Mouse (Mus musculus) hindbrain, embryonic 16.5 days (tissue): ENCODE results near the gene Wwc1. TPM values are rescaled to one million over a fixed set of nuclear protein-coding genes. Genes with fewer than 3 reads are reported as not detected.

Experiments used
- ATAC-seq: fragments of 200-750 bp; cut with Nextera tagmentation; 2 replicates; pipeline ENCODE4 v1.8.0; 2017; ENCODE audit warnings: moderate TSS enrichment, moderate library complexity
- H3K27ac ChIP-seq: fragments of 300-500 bp; sonication (generic); 2 replicates; pipeline ENCODE4 v1.5.1; 2014; ENCODE audit warnings: low read depth, mild to moderate bottlenecking, control low read depth, low read length, moderate library complexity
- H3K27me3 ChIP-seq: fragments of 300-500 bp; sonication (generic); replicated peaks from 2 replicates; pipeline ENCODE4 v1.6.1; 2014; ENCODE audit warnings: low read length; ENCODE audit not compliant: control insufficient read depth, insufficient read depth
- H3K36me3 ChIP-seq: fragments of 300-500 bp; sonication (generic); 2 replicates; pipeline ENCODE4 v1.6.1; 2014; ENCODE audit warnings: mild to moderate bottlenecking, low read length, moderate library complexity, mixed read lengths; ENCODE audit not compliant: control insufficient read depth, insufficient read depth
- H3K4me1 ChIP-seq: fragments of 300-500 bp; sonication (generic); 2 replicates; pipeline ENCODE4 v1.6.1; 2014; ENCODE audit warnings: low read depth, low read length; ENCODE audit not compliant: control insufficient read depth, insufficient read depth
- H3K4me2 ChIP-seq: fragments of 300-500 bp; sonication (generic); 2 replicates; pipeline ENCODE4 v1.6.1; 2014; ENCODE audit warnings: mild to moderate bottlenecking, low read length, control low read depth, moderate library complexity
- H3K4me3 ChIP-seq: fragments of 300-500 bp; sonication (generic); 2 replicates; pipeline ENCODE4 v1.5.1; 2014; ENCODE audit warnings: mild to moderate bottlenecking, low read length, control low read depth, moderate library complexity
- H3K9ac ChIP-seq: fragments of 300-500 bp; sonication (generic); 2 replicates; pipeline ENCODE4 v1.6.1; 2014; ENCODE audit warnings: low read depth, mild to moderate bottlenecking, control low read depth, low read length, moderate library complexity
- H3K9me3 ChIP-seq: fragments of 300-500 bp; sonication (generic); 2 replicates; pipeline ENCODE4 v1.6.1; 2014; ENCODE audit warnings: mild to moderate bottlenecking, low read length, moderate library complexity; ENCODE audit not compliant: control insufficient read depth
- WGBS: fragments of 180-500 bp; shearing (Covaris S2); extraction: QIAGEN DNeasy Blood & Tissue Kit; methylation state at CpG from one replicate; pipeline ENCODE4 v1.1.7; 2014; 5-methylcytosine and 5-hydroxymethylcytosine counted together
- polyA plus RNA-seq: library from polyadenylated mRNA; unstranded; fragments of >200 nt; fragmentation: Nextera tagmentation; extraction: Ambion mirVana; gene quantifications from 2 replicates; pipeline ENCODE4 v1.2.1, GENCODE M21; 2015

Wwc1 gene
- polyA plus RNA-seq, 1 experiment from 2014 or later, result 7.8 TPM

GRCm38 (mm10) chr11:35882777-35883176 is 97.5 kb downstream of the Wwc1 start:
- Histone ChIP-seq H3K27ac (no peak overlapping the region), H3K9ac (no peak overlapping the region), H3K9me3 (no peaks in the 10 kb centered on the region), H3K4me2 (no peak overlapping the region), H3K4me3 (no peak overlapping the region), H3K4me1 (peaks cover 4% of the 10 kb centered on the region; the same call in 1 of the 2 replicates), H3K36me3 (peaks cover 5% of the 10 kb centered on the region), H3K27me3 (no peaks in the 10 kb centered on the region)
- ATAC-seq, result no peak
- WGBS, result 96% methylated on average over 6 of the region's 6 CpGs

GRCm38 (mm10) chr11:35878559-35878897 is 101.8 kb downstream of the Wwc1 start:
- Histone ChIP-seq H3K27me3 (no peaks in the 10 kb centered on the region), H3K4me1 (peaks cover 14% of the 10 kb centered on the region), H3K4me3 (no peak overlapping the region), H3K4me2 (no peak overlapping the region), H3K27ac (peak overlapping the region; percentile 61), H3K9me3 (no peaks in the 10 kb centered on the region), H3K36me3 (peaks cover 5% of the 10 kb centered on the region), H3K9ac (no peak overlapping the region; the same call in 1 of the 2 replicates)
- ATAC-seq, result no peak
- WGBS, result 31% methylated on average over 4 of the region's 4 CpGs

GRCm38 (mm10) chr11:35877651-35878558 is 102.4 kb downstream of the Wwc1 start:
- Histone ChIP-seq H3K4me3 (no peak overlapping the region), H3K27me3 (no peaks in the 10 kb centered on the region), H3K36me3 (peaks cover 4% of the 10 kb centered on the region), H3K27ac (peak overlapping the region; percentile 73), H3K9me3 (no peaks in the 10 kb centered on the region), H3K4me1 (peaks cover 16% of the 10 kb centered on the region), H3K9ac (no peak overlapping the region; the same call in 1 of the 2 replicates), H3K4me2 (no peak overlapping the region)
- ATAC-seq, result peak; percentile 81
- 34% methylated on average over 14 of the region's 14 CpGs for WGBS

- 24% methylated on average over 21 of the region's 21 CpGs for WGBS
- Histone ChIP-seq H3K36me3 (0 out of 2 replicates have a peak, but pooled peaks cover 2% of the 10 kb centered on the region), H3K27ac (peak overlapping the region; percentile 61; the same call in 1 of the 2 replicates), H3K27me3 (no peaks in the 10 kb centered on the region), H3K4me2 (peak overlapping the region; percentile 50), H3K9me3 (no peaks in the 10 kb centered on the region), H3K9ac (peak overlapping the region; percentile 41), H3K4me1 (peaks cover 12% of the 10 kb centered on the region), H3K4me3 (peak overlapping the region; percentile 5; the same call in 1 of the 2 replicates)
- peak; percentile 57 for ATAC-seq
Measured at GRCm38 (mm10) chr11:35873624-35874244, 106.6 kb downstream of the Wwc1 start.

- no peak overlapping the region for H3K27ac ChIP-seq
- H3K36me3 ChIP-seq, result 0 out of 2 replicates have a peak, but pooled peaks cover 3% of the 10 kb centered on the region
- no peaks in the 10 kb centered on the region for H3K27me3 ChIP-seq
- H3K4me1 ChIP-seq, result peaks cover 17% of the 10 kb centered on the region
- H3K4me3 ChIP-seq, result no peak overlapping the region
- ATAC-seq, result no peak
- 93% methylated on average over 9 of the region's 9 CpGs for WGBS
- H3K9ac ChIP-seq, result no peak overlapping the region
- no peak overlapping the region for H3K4me2 ChIP-seq
- no peaks in the 10 kb centered on the region for H3K9me3 ChIP-seq
Measured at GRCm38 (mm10) chr11:35870961-35871360, 109.4 kb downstream of the Wwc1 start.

GRCm38 (mm10) chr11:35866140-35866539 is 114.2 kb downstream of the Wwc1 start:
- H3K9ac ChIP-seq, result no peak overlapping the region
- 41% methylated on average over 7 of the region's 7 CpGs for WGBS

GRCm38 (mm10) chr11:35864981-35865604 is 115.2 kb downstream of the Wwc1 start:
- ATAC-seq, result peak; percentile 92
- peak overlapping the region; percentile 29 for H3K4me2 ChIP-seq
- 0 out of 2 replicates have a peak, but pooled peaks cover 4% of the 10 kb centered on the region for H3K36me3 ChIP-seq
- no peaks in the 10 kb centered on the region for H3K9me3 ChIP-seq
- H3K9ac ChIP-seq, result peak overlapping the region; percentile 39; the same call in 1 of the 2 replicates
- 8% methylated on average over 9 of the region's 9 CpGs for WGBS
- peak overlapping the region; percentile 86 for H3K27ac ChIP-seq
- H3K4me1 ChIP-seq, result peaks cover 24% of the 10 kb centered on the region
- no peaks in the 10 kb centered on the region for H3K27me3 ChIP-seq
- no peak overlapping the region for H3K4me3 ChIP-seq

More at GRCm38 (mm10) chr11:35866140-35866539, 114.2 kb downstream of the Wwc1 start:
- H3K9me3 ChIP-seq, result no peaks in the 10 kb centered on the region
- no peak overlapping the region for H3K4me2 ChIP-seq
- 0 out of 2 replicates have a peak, but pooled peaks cover 3% of the 10 kb centered on the region for H3K36me3 ChIP-seq
- no peak overlapping the region for H3K4me3 ChIP-seq
- H3K27me3 ChIP-seq, result no peaks in the 10 kb centered on the region
- ATAC-seq, result peak; percentile 5; the same call in 1 of the 2 replicates
- H3K4me1 ChIP-seq, result peaks cover 24% of the 10 kb centered on the region
- peak overlapping the region; percentile 86 for H3K27ac ChIP-seq

- peaks cover 24% of the 10 kb centered on the region for H3K4me1 ChIP-seq
- H3K27ac ChIP-seq, result no peak overlapping the region
- H3K36me3 ChIP-seq, result 0 out of 2 replicates have a peak, but pooled peaks cover 5% of the 10 kb centered on the region
- H3K4me2 ChIP-seq, result no peak overlapping the region
- no peaks in the 10 kb centered on the region for H3K27me3 ChIP-seq
- 79% methylated on average over 5 of the region's 5 CpGs for WGBS
- H3K9me3 ChIP-seq, result no peaks in the 10 kb centered on the region
- no peak overlapping the region for H3K4me3 ChIP-seq
- no peak overlapping the region for H3K9ac ChIP-seq
- no peak for ATAC-seq
Measured at GRCm38 (mm10) chr11:35863653-35864052, 116.7 kb downstream of the Wwc1 start.
